Mouse (Mus musculus): Measurements from ENCODE around the gene Olfr1434.
"Not testable (repeated sequence)": the region's sequence is repeated elsewhere in the genome, so short reads cannot be mapped to it uniquely, and the experiment has no call there.

The Olfr1434 gene

DNA sequence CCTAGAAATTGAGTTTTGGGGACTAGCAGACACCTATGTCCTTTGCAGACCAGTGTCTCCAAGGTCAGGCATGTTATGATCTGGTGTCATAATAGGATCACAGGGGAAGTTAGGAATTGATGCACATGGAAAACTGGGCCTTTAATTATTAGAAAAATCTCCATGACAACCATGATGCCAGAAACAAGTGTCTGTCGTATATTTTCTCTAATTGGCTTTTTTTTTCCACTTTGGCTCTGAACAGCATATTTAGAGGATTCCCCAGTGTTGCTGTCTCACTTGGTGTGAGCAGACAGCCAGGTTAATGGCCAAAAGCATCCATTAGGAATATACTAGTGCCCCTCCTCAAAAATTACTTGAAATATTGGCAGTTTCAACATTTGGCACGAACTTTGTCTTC, at the start of gene Olfr1434:
TSS of gene Olfr1434 (plus strand) at position 301 of the 400 bp plus-strand sequence.
- no peak for ATAC-seq (ENCODE audit: low TSS enrichment)

DNA sequence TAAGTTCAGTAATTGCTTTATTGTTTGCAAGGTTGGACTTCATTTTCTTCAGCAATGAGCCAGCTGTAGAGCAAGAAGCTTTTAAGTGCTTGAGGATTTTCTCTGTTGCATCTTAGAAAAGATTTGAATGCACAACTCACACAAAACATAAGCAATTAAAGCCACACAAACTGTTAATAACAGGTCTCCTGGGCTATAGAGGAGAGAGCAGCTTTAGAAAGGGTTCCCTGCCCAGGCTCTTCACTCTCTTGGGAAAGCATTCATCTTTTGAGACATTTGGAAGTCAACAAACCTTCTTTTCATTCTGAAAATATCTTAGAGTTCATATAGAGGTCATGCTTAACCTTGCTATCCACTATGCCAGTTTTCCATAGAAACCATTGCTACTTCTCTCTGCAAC, 47.2 kb upstream of the Olfr1434 start, which contains the start of gene Olfr1432:
TSS of gene Olfr1432 (minus strand) at position 101 of the 400 bp plus-strand sequence.
- ATAC-seq (ENCODE audit: low TSS enrichment), result not testable (repeated sequence)

DNA sequence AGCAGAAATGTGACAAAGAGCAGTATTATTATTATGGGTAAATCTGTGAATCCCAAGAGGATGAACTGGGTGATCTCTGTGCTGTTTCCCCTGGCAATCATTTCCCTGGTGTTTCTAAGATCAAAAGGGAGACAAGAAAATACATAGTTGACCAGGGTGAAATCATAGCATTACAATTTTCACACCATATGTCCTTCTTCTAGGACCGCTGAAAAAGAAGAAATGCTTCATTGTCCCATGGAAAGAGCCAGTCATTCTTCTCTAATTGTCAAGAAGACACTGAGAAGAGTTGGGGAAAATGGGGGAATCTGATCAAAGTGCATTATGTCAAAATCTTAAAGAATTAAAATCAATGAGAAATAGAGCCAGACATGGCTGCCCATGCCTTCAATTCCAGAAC, 38.1 kb upstream of the Olfr1434 start, which contains the start of gene Olfr262:
TSS of gene Olfr262 (minus strand) at position 101 of the 400 bp plus-strand sequence.
- ATAC-seq (ENCODE audit: low TSS enrichment), result no peak

DNA sequence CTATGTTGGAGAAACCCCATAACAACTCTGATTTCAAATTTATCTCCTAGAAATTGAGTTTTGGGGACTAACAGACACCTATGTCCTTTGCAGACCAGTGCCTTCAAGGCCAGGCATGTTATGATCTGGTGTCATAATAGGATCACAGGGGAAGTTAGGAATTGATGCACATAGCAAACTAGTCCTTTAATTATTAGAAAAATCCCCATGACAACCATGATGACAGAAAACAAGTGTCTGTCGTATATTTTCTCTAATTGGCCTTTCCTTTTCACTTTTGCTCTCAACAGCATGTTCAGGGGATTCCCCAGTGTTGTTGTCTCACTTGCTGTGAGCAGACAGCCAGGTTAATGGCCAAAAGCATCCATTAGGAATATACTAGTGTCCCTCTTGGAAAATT, 18.9 kb upstream of the Olfr1434 start, which contains the start of gene Olfr235:
TSS of gene Olfr235 (plus strand) at position 301 of the 400 bp plus-strand sequence.
- ATAC-seq (ENCODE audit: low TSS enrichment), result no peak

DNA sequence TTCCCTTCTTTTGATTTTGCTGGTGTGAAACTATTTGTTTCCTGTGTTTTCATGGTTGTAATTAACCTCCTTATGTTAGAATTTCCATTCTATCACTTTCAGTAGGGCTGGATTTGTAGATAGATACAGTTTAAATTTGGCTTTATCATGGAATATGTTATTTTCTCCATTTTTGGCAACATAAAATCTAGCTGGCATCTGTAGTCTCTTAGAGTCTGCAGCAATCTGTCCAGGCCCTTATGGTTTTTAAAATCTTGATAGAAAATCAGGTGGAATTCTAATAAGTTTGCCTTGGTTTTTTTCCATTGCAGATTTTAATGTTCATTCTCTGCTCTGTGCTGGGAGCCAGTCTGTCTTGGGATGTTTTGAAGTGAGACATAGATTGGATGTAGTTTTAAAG, 13.3 kb downstream of the Olfr1434 start:
- ATAC-seq (ENCODE audit: low TSS enrichment), result peak; percentile 65; the same call in 1 of the 2 replicates

DNA sequence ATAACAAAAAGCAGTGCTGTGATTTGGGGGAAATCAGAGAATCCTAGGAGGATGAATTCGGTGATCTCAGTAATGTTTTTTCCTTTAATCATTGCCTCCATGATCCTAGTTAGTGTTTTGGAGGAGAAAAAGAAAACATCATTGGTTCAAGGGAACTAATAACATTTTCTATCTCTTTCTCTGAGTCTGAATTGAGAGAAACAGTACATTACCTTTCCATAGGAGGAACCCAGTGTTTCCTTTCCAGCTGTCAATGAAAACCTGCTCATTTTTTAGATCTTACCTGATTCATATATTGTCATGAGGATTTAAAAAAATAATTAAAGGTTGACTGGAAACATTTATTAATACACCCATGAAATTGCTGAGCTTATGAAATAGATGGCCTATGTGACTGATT, 19.4 kb downstream of the Olfr1434 start, which contains the start of gene Olfr1436:
TSS of gene Olfr1436 (minus strand) at position 101 of the 400 bp plus-strand sequence.
- not testable (repeated sequence) for ATAC-seq (ENCODE audit: low TSS enrichment)

DNA sequence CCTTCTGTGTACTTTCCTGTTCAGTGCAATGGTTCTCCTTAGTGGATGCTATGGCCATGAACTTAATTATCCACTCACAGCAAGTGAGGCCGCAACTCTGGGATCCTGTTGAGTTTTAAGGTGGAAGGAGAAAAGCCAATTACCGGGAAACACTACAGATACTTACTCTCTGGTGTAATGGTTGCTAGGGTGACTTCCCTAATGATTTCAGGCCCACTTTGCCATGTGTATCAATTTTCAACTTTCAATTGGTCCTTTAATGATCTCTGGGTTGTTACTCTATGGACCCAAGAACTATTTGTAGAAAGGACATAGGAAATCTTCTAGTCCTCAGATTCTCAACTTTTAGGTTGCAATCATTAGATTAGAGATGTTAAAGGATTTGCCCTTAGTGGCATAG, 45.3 kb downstream of the Olfr1434 start, which contains the start of gene Olfr1437:
TSS of gene Olfr1437 (minus strand) at position 101 of the 400 bp plus-strand sequence.
- no peak for ATAC-seq (ENCODE audit: low TSS enrichment)

Measured in frontal cortex, adult (tissue).